Mouse (Mus musculus): ENCODE results near the gene Thbd. TPM values are rescaled to one million over a fixed set of nuclear protein-coding genes. Genes with fewer than 3 reads are reported as not detected.
A peak's percentile ranks its signal among the peaks of the same experiment; 100 is the strongest.

Thbd gene
- total RNA-seq, 2 experiments from 2014 or later: 5.3 to 6.9 TPM

DNA sequence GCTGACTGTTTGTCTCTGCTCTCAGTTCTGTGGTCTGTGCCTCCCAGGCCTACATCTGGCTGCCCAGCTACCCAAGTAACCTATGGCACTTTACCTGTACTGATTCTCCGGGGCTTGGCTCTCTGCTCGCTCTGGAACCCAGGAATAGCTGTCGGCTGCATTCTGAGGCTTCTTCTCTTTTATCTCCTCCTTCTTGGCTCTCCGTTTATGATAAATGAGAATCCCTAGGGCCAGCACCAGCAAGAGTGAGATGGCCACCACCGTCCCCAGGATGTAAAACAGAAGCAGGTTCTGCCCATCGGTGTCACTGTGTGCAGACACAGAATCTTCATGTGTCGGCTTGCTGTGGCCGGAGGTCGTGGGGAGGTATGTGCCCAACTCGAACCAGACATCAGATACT, 33.4 kb upstream of the Thbd start:
- no peak for DNase-seq (ENCODE audit: low spot score in 2 of 2)
- Histone ChIP-seq H3K27ac (peak overlapping the region; percentile 72; the same call in 1 of the 2 replicates), H3K4me3 (peak overlapping the region; percentile 33; the same call in 1 of the 2 replicates)
- TF ChIP-seq CTCF (conservative IDR thresholded peaks at IDR 0.05): no peak

DNA sequence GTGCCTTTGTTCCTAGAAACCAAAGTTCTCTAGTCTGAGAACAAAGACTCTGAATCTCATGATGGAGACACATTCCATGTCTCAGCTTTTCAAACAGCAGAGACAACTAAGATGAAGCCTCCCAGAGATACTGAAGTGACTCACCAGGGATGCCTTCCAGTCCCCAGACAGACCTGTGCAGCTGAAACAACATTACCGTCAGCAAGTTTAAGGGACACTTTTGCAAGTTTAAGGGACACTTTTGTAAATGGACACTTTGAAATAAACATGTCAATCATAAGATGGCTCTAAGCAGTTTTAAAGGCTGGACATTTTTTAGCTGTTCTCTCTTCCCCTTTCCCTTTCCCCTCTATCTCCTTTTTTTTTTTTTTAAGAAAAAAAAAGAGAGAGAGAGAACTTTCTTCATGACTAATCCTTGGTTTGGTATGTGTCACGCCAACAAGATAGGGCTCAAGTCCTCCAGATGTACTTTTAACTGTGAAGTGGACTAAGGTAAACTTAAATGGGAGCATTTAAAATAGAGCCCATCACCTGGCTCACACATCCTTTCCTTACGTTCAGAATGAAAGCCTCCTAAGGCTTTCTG, 31.8 kb upstream of the Thbd start:
- no peak for TF ChIP-seq CTCF (conservative IDR thresholded peaks at IDR 0.05)
- H3K27ac ChIP-seq: no peak overlapping the region
- no peak overlapping the region; the same call in 1 of the 2 replicates for H3K4me3 ChIP-seq
- DNase-seq (ENCODE audit: low spot score in 2 of 2): no peak

DNA sequence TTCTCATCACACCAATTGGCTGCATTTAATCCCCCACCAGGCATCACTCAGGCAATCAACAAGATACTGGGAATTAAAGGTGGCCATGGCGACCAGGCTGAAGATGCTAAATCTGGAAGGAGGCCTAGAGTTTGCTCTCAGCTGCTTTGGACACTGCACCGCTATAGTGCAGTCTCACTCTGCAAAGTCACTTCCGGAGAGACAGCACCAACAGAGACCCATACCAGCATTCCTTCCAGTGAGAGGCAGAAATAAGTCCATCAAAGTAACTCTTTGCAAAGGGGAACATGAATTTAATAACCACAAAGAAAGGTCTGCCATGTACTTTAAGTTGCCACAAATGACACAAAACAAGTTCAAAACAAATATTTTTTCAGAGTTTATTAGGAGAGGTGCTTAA, 28.3 kb upstream of the Thbd start:
- H3K4me3 ChIP-seq: no peak overlapping the region
- no peak overlapping the region for H3K27ac ChIP-seq
- no peak for TF ChIP-seq CTCF (conservative IDR thresholded peaks at IDR 0.05)
- no peak for DNase-seq (ENCODE audit: low spot score in 2 of 2)

DNA sequence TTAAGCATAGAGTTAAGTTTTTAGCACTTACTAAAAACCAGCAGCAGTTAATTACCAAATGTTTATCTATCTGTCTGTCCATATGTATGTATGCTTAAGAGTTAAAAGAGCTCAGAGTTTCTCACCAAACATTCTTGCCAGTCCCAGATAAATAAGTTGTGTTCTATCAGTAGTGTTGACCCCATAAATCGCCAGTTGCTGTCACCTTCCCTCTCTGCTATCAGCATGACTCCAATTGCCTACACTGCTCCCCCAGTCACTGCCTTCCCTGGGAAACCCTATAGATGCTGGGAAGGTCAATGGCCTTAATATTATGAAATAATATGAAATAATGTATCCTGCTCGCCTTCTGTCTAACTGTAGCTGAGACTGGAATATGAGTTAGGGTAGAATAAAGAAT, 24.4 kb upstream of the Thbd start:
- TF ChIP-seq CTCF (conservative IDR thresholded peaks at IDR 0.05): no peak

DNA sequence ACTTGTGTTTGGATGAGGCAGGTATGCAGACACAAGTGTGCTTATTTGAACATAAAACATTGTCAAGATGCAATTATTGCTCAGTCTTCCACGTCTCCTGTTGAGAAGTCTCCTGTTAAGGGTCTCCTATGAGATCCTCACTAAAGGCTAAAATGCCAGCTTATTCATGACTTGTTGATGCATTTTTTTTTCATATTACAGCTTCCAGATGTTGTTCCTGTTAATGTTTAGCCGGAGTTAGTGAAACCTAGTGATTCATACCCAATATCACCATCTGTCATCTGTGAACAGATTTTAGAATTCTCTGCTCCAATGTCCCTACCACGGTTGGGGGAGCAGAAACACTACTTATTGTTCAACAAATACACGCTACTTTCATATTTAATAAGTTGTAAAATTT, 23.0 kb upstream of the Thbd start:
- peak overlapping the region; percentile 15; the same call in 1 of the 2 replicates for H3K27ac ChIP-seq
- TF ChIP-seq CTCF (conservative IDR thresholded peaks at IDR 0.05): no peak
- DNase-seq (ENCODE audit: low spot score in 2 of 2): no peak

More for the DNA sequence above, 24.4 kb upstream of the Thbd start:
- Histone ChIP-seq H3K4me3 (no peak overlapping the region), H3K27ac (no peak overlapping the region)
- no peak for DNase-seq (ENCODE audit: low spot score in 2 of 2)

DNA sequence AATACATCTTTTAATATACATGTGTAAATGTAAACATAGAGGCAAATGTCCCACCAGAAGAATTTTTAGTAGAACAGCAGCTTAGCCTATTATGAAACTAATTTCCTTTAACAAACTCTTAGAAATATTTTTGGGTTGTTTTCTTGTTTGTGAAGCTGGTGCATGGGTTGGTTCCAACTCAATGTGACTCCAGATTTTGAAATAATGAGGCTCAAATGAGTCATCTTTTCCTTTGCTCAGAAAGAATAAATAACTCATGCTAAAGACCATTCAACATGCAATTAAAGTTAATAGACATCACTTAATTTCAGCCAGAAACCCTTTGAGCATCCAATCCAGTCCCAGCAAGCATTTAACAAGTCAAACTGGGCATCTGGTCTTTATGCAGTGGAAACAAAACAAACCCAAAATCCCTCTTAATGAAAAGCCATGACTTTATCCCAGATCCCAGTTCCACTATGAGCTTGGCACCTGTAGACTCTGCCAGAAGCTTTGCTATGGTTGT, 21.1 kb upstream of the Thbd start:
- H3K27ac ChIP-seq: peak overlapping the region; percentile 36; the same call in 1 of the 2 replicates
- no peak overlapping the region for H3K4me3 ChIP-seq
- no peak for DNase-seq (ENCODE audit: low spot score in 2 of 2)
- TF ChIP-seq CTCF (conservative IDR thresholded peaks at IDR 0.05): no peak

More for the DNA sequence above, 23.0 kb upstream of the Thbd start:
- H3K4me3 ChIP-seq: no peak overlapping the region

DNA sequence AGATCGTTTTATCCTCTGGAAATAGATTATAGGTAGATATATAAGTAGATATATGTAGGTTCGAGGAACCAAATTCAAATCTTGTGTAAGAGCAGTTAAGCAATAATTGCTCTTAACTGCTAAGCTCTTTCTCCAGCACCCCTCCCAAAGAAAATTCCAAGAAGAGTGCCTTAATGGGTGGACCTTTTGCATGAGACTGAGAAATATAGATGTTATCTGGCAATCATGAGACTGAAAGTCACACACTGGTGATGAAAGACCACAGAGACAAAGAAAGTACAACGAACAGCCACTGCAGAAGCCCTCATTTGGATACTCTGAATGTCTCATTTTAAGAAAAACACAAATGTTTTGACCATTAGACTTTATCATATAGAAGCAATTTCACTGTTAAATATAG, 20.5 kb upstream of the Thbd start:
- Histone ChIP-seq H3K27ac (peak overlapping the region; percentile 36; the same call in 1 of the 2 replicates), H3K4me3 (no peak overlapping the region)
- DNase-seq (ENCODE audit: low spot score in 2 of 2): no peak
- TF ChIP-seq CTCF (conservative IDR thresholded peaks at IDR 0.05): no peak

DNA sequence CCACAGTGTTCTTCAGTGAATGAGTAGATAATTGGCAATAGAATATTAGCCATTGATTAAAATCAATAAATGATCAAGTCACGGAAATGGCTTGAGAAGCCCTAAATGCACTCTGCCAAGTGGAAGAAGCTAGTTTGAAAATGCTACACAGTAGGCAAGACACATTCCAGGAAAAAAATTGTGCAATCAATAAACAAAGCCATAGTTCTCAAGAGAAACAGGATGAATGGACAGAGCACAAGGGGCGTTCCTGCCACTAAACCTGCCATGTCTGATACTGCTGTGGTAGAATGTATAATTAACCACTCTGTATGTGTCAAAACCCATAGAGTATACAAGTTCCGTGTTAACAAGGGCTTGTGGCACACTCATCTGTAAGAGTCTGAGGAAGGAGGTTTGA, 19.6 kb upstream of the Thbd start:
- DNase-seq (ENCODE audit: low spot score in 2 of 2): no peak
- no peak for TF ChIP-seq CTCF (conservative IDR thresholded peaks at IDR 0.05)
- no peak overlapping the region for H3K4me3 ChIP-seq
- H3K27ac ChIP-seq: no peak overlapping the region

DNA sequence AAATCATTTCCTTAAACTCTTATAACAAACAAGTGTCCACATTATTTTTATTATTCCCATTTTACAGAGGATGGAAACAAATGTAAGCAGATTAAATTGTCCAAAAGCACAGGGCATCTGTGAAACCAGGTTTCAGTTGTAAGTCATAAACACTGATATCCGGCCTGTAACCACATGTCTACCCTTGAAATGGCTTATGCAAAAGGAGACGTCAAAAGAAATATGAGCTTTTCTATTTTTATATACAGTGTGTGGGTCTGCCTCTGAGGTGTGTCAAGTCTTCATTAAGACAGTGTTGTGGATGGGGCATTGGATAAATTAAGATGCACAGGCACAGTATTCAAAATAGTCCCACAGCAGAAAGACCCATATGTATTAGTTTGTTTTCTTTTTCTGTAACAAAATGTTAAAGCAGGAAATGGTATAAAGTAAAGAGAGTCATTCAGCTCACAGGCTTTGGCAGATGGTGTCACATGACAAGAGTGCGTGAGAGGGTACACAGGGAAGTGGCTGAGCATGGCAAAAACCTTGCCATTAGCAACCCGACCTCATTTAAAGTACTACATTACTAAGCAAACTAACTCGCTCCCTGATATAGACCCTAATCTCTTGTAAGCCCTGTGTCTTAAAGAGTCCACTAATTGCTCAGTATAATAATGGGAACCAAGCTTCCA, 17.9 kb upstream of the Thbd start:
- DNase-seq (ENCODE audit: low spot score in 2 of 2): no peak
- no peak for TF ChIP-seq CTCF (conservative IDR thresholded peaks at IDR 0.05)
- Histone ChIP-seq H3K27ac (no peak overlapping the region), H3K4me3 (no peak overlapping the region)

DNA sequence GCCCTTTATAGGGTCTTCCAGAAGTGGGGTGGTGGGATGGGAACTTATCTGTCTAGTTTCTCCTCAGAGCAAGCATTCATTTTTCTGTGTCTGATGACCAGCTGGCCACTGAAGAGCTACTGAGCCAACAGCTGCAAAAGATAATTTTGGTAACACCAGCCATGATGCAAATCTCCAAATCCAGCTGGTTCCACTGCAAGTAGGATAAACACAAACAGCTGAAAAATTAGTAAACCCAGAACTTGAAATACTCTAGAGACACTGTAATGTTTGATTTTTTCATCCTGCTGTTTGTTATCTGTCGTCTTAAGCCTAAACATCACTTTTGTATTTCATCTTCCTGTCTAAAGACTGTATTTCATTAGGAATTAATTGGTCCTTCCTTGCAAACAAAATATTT, 13.7 kb upstream of the Thbd start:
- Histone ChIP-seq H3K27ac (no peak overlapping the region), H3K4me3 (no peak overlapping the region)
- DNase-seq (ENCODE audit: low spot score in 2 of 2): no peak
- TF ChIP-seq CTCF (conservative IDR thresholded peaks at IDR 0.05): no peak

DNA sequence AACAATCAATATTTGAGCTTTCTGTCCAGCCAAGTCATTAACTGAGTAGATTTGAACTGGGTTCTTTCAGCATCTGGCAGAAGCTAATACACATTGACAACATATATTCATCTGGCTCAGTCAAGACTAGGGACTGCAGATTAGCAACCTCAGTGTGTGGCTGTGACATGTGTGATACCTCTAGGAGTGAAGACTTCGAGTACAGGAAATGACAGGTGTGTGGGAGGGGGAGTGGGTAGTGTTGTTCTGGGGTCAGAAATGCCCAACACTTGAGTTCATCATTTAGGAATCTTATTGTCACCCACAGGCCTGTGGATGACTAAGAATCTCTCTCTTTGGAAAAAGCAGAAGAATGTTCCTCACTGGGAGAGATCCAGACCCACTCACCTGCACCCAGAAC, 13.1 kb upstream of the Thbd start:
- TF ChIP-seq CTCF (conservative IDR thresholded peaks at IDR 0.05): no peak
- Histone ChIP-seq H3K27ac (no peak overlapping the region), H3K4me3 (no peak overlapping the region)
- no peak for DNase-seq (ENCODE audit: low spot score in 2 of 2)

DNA sequence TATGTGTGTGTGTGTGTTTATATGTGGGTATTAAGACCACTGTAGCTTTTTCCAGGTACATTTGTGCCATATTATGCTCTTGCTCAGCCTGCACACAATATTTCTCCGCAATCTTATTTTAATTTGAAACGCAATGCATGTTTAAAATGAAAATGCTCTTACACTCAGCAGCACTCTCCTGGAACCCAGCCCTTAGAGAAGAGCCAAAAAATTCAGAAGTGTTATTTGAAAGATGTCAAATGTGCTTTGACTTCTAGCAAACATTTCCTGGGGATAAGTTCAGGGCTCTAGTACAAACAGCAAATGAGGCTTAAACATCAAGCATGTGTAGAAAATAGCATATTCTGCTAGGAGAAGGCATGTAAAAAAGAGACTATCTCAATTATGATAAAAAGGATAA, 11.8 kb upstream of the Thbd start:
- TF ChIP-seq CTCF (conservative IDR thresholded peaks at IDR 0.05): no peak
- H3K27ac ChIP-seq: no peak overlapping the region
- no peak for DNase-seq (ENCODE audit: low spot score in 2 of 2)
- H3K4me3 ChIP-seq: no peak overlapping the region

DNA sequence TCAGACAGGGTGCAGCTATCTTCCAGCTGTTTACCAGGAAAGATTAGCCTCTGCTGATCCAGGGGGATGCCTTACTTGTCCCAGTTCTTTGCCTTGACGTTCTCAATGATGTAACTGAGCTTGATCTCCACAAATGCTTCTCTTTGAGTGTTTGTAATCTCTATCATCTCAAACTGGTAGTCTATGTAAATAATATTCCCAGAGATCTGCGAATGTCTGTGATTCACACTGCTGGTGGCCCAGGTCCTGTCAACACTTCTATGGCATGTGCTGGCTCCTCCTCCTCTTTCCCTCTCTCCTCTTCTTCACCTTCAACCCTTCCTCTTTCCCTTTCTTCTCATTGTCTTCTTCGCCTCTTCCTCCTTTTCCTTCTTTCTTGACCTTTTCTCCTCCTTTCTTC, 11.2 kb upstream of the Thbd start:
- DNase-seq (ENCODE audit: low spot score in 2 of 2): no peak
- no peak overlapping the region for H3K4me3 ChIP-seq
- H3K27ac ChIP-seq: no peak overlapping the region
- no peak for TF ChIP-seq CTCF (conservative IDR thresholded peaks at IDR 0.05)

DNA sequence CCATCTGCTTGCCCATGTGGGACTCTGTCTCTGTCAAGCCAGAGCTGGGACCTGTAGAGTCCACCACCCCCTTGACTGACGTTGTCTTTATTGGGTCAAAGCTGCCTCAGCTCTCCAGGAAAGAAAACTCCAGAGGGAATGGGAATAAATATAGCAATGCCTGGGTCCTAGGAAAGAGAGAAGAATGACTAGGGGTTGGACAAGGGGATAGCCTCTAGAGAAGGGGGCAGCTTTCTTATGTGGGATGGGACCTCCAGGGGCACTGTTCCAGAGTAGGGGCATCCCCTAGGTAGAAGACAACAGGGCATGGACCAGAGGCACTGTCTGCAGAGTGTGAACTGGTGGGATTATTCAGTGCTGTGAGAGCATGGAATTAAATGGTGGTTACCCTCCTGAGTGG, 1.8 kb upstream of the Thbd start:
- DNase-seq (ENCODE audit: low spot score in 2 of 2): no peak
- H3K27ac ChIP-seq: no peak overlapping the region
- no peak for TF ChIP-seq CTCF (conservative IDR thresholded peaks at IDR 0.05)

More for the DNA sequence above, 1.8 kb upstream of the Thbd start:
- no peak overlapping the region for H3K4me3 ChIP-seq

Measured in layer of hippocampus, adult 2 months (tissue).